Mouse (Mus musculus): ENCODE data around the gene Isg20.

Isg20 gene

DNA sequence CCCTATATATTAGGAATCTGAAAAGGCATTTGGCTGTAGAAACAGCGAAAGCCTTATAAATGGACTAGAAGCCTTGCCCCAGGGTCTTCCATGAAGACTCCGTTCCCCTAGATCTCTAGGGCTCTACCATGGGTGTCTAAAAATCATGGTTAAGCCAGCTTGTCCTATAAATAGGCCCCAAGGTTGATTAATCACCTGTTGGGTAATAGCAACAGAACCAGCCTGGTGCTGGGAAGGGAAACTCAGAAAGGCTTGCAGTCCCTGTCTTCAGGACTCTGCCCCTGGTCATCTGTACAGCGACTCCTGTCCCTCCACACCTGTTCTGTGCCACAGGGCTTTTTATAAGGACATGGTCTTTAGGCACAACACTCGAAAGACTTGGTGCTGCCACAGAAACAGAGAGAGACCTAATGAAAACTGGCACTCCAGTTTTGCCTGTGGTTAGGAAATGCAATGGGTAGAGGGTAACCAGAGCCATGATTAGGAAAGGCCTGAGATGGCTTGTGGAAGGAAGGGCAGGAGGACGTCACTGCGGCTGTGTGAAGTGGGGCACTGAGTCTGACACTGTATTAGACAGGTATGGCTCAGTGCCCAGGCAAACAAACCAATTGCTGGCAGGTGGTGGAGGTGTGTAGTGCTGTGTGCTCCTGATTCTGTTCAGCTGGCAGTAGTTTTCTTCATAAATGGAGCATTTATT is 9.9 kb upstream of the Isg20 start:
- no peak for DNase-seq (ENCODE audit: low spot score in 2 of 2)

DNA sequence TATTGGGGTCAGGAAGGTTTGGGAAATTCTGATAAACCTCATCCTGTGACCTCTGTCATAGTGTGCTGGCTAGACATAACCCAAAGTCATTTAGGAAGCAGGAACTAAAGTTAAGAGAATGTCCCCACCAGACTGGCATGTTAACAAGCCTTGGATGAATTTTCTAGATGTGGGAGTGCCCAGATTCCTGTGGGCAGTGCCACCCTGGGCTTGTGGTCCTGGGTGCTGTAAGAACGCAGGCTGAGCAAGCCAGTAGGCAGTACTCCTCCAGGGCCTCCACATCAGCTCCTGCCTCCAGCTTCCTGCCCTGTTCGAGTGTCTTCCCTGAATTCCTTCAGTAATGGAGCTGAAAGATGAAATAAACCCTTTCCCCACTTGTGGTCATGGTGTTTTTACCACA is 9.0 kb upstream of the Isg20 start:
- DNase-seq (ENCODE audit: low spot score in 2 of 2): no peak

DNA sequence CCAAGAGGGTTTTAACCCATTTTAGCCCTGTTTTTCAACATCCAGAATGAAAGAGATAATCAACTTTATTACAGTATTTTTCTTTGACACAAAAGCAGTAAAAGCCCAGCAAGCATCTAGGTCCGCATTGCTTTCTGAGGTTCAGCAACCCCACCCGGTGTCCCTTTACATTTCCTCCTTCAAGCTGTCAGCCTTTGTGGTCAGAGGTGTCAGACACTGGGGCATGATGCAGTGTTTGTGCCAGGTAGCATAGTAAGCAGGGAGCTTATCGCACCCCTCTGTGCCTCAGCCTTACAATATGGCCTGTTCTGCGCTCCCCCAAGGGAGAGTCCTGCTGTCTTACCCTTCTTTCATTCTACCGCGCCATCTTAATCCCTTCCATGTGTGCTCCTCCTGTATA is 4.2 kb upstream of the Isg20 start:
- DNase-seq (ENCODE audit: low spot score in 2 of 2): no peak

DNA sequence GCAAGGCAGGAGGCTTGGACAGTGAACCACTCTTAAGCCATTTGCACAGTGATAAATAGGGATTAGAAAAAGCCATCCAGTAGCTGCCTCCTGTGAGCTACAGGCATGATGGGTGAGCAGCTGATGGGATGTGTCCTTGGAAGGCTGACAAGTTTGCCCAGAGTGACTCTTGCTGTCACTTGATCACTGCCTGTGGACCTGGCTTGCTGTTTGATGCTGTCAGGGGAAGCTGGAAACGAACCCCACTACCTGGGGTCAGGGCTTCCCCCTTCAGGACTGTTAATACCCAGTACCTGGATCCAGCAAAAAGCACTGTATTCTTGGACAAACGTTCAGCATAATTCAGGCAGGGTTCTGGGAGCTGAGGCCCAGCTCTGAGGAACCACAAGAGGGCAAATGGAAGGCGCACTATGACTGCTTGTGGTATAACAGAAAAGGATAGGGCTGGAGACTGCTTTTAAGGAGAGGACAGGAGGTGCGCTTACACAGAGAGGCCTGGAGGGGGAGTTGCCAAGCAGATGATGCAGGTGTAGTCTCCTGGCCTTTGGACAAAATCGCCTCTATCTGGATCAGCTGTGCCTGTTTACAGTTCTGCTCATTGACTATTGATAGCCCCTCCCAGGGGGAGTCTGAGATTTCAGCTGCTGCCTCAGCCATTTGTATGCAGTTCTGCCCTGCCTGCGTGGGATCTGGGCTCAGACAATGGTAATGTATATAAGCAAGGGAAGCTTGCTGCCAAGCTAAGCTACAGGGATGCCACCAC is 2.7 kb upstream of the Isg20 start:
- DNase-seq (ENCODE audit: low spot score in 2 of 2): no peak

DNA sequence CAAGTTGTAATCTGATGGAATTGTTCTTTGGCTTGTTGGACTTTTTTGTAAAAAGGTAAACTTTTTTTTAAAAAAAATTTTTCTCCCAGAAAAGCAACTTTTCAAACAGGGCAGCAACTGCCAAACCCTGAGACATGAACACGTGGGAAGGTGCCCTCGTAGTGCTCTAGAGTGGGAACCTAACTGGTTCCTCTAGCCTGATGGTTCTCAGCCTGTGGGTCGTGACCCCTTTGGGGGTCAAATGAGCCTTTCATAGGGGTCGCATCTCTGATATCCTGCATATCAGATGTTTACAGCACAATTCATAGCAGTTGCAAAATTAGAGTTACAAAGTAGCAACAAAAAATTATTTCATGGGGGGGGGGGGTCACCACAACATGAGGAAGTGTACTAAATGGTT is 2.0 kb upstream of the Isg20 start:
- DNase-seq (ENCODE audit: low spot score in 2 of 2): no peak

DNA sequence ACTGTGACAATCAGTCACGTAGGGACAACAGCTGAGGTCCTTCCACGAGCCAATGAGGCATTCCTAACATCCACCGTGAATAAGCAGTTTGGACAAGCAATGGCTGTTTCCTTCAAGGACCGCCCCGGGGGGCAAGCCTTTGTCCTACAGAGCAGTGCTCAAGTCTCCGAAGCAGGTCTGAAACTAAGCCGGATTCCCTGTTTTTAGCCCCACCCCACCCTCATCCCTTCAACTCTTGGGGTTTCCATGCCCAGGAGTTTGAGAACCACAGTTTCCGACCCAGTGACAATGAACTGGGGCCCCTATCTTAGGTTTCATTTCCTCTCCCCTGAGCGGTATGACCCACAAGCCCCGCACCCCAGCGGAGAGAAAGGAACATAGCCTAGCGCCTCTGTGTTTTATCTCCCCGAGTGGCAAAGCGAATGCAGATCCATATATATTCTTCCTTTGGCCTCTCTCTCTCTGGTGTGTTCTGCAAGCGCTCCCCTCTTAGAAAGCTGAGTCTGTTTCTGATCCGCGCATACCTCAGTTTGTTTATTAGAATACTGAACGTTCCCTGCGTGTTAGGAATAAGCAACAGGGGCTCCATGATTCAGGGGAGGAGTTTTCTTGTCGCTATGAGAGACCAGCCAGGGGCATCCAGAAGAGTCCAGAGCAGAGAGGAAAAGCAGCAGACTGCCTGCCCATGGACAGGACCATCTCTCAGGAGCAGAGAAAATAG is 811 bp upstream of the Isg20 start:
- DNase-seq (ENCODE audit: low spot score in 2 of 2): no peak

DNA sequence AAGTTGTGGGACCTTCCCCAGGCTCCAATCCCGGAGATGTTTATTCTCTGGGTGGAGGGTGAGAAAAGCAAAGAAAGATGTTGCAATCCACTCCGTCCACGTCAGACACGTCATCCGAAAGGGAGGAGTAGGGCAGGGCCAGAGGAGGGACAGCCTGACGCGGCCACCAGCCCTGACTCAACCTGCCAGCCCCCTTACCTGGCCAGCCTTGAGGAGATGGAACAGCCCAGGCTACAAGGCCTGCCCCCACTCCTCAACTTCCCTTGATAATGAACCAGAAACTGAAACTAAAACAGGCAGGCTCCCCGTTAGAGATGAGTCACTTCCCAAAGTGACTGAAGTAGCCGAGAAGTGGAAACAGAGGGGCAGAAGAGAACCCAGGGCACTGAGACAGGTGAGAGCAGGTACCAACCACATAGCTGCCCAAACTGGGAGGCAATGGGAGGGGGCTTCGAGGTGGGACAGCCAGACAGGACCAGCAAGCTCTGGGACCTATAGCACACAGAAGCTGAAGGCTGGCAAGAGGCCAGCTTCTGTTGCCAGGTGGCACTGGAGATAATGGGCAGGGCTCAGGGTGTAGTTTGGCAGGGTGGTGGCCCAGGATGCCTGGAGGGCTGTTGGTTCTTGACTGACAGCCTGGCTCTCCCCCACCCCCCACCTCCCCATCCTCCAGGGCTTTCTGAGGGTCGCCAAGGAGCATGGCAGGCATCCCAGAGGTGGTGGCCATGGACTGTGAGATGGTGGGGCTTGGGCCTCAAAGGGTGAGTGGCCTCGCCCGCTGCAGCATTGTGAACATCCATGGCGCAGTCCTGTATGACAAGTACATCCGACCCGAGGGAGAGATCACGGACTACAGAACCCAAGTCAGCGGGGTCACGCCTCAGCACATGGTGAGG is 673 bp downstream of the Isg20 start:
- peak in 1 of 2 experiments; percentile 22 for DNase-seq (ENCODE audit: low spot score in 2 of 2)

DNA sequence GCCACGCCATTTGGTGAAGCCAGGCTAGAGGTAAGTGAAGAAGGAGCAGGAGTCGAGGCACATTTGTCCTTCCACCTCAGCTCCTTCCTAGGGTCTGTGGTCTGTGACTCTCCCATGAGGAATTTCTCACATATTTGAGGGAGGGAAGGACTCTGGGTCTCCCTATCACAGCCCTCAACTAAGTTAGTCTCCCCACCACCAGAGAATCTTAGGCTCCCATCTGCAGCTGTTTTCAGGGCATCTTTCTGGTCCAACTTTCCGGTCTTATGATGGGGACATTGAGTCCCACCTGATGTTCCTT is 1.3 kb downstream of the Isg20 start:
- no peak for DNase-seq (ENCODE audit: low spot score in 2 of 2)

DNA sequence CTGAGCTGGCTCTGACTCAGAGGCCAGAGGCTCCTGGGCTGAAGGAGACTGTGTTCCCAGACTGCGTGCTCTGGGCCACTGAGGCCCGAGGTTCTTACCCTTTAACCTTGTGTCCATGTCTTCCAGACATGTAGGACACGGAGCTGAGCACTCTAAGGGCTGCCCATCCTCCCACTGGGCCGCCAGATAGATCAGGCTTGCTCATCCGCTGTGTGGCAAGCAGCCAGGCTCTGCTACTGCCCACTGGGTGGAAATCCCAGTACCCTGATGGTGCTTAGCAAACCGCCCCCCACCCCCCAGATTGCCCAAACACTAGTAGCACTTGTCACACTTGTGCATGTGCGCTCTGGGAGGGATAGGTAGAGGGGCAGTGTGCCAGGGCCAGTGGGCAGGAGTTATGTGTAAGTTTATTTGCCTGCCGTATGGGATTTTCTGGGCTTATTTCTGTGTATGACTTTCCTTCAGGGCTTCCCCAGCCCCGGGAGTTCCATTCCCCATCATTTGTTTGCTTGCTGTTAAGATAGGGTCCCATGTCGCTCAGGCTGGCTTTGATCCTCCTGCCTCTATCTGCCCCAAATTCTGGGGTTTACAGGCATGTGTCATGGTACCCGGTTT is 1.8 kb downstream of the Isg20 start:
- DNase-seq (ENCODE audit: low spot score in 2 of 2): no peak

DNA sequence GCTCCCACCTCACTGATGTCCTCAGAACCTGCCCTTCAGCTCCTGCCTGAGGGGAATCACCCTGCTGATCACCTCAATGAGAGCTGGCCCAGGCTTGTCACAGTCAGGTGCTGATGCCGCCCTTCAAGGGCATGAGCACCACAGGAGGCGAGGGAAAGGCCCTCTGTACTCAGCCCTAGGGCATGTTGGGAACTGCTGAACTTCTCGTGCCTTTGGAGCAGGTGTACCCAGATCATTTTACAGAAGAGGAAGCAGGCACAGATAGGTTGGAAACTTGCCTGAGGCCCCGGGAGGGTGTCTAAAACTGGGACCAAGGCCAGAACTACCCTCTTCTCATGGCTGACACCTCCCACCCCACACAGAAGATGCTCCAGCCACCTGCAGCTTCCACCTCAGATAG is 5.5 kb downstream of the Isg20 start:
- no peak for DNase-seq (ENCODE audit: low spot score in 2 of 2)

DNA sequence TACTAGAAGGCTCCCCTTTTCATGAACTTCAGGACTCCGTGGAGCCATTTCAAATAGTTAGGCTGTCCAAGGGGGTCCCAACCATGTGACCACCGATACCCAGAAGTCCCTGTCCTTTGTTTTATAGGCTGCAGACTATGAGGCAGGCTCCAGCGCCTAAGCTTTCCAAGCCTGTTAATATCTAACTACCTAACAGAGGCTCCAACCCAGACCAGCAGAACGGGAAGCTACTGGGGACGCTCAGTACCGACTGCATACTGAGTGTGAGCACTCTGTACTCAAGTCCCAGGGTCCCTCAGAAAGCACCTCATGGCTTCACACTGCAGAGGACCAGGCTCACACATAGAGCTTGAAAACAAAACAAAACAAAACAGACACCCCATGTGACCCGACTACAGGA is 9.3 kb downstream of the Isg20 start:
- no peak for DNase-seq (ENCODE audit: low spot score in 2 of 2)

DNA sequence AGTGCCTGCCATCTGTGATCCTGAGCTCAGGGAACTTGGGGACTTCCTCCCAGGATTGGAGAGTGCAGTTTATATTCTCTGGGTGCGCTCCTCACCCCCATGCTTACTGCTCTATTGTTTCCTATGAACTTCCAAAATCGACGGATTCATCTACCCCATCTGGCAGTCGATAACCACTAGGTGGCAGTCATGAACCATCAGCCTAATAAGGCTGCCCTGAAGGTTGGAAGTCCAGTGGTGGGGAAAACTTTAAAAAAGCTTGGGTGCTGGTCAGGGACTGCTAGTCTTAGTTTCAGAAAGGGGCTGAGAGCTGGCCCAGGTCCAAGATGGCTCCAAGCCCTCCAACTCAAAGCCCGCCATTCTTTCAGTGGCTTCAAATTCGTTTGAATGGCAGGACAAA is 11.1 kb downstream of the Isg20 start:
- DNase-seq (ENCODE audit: low spot score in 2 of 2): peak; percentile 56 to 79

DNA sequence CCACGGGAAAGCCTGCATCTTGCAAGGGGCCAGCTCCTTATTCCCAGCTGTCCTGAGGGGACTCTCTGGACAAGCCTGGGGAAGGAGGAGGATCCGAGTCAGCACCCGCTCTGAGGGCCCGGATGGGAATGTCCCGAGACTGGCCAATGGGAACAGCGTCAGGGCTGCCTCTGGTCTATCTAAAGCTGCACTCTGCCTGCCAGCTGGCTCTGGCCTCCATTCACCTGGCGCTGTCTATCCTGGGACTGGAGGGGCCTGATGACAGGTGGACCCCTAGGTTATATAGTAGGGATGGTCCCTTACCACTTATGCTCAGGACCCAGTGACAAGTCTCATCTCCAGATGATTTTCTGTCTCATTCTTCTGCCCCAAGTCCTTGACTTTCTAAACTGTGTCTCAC is 11.6 kb downstream of the Isg20 start:
- DNase-seq (ENCODE audit: low spot score in 2 of 2): no peak

DNA sequence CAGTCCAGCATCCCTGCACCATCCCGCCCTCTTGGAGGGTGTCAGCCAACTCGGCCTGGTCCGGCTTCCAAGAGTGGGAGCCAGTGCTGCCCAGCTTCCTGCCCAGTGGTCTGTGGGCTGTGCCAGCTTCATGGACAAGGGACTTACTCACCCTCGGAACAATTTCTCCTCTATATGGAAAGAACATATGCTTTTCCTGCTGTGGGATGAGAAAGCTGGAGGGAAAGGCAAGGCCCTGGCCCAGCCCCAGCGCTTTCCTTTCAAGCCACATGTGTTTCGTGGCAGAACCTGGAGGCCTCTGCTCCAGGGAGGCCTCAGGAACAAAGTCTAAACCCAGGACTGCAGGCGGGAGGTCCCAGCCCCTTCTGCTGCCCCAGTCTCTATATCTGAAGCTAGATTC is 12.5 kb downstream of the Isg20 start:
- no peak for DNase-seq (ENCODE audit: low spot score in 2 of 2)

DNA sequence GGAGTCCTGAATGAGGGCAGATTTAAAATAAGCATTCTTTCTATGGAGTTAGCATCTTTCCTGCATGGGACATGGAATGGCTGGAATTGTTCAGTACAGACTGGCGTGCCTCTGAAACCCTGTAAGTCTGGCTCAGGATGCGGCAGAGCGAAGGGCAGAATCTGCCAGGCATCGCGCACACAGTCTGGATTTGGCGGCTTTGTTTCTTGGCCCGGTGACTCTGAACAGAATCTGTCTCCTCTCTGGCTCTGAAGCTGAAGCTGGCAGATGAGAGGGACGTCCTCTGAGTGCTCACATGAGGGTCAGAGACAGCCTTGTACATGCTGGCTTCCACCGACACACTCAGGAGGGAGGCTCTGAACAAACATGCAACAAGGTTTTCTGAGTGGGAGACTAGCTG is 12.9 kb downstream of the Isg20 start:
- DNase-seq (ENCODE audit: low spot score in 2 of 2): no peak

DNA sequence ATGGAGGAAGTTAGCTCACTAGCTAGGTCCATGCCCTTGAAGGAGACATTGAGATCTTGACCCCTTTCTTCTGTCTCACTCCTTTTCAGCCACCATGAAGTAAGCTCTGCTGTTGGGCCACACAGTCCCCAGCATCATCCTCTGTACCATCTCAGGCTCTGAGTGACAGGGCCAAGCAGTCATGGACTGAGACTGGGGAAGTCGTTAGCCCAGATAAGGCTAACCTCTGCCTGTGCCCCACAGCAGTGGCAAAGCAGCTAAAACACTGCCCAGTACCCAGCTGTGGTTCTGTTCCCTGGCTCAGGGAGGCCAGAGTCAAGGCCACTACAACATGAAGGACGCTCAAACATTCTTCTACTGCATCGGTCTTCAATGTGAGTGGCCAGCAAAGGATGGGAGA is 14.0 kb downstream of the Isg20 start:
- no peak for DNase-seq (ENCODE audit: low spot score in 2 of 2)

DNA sequence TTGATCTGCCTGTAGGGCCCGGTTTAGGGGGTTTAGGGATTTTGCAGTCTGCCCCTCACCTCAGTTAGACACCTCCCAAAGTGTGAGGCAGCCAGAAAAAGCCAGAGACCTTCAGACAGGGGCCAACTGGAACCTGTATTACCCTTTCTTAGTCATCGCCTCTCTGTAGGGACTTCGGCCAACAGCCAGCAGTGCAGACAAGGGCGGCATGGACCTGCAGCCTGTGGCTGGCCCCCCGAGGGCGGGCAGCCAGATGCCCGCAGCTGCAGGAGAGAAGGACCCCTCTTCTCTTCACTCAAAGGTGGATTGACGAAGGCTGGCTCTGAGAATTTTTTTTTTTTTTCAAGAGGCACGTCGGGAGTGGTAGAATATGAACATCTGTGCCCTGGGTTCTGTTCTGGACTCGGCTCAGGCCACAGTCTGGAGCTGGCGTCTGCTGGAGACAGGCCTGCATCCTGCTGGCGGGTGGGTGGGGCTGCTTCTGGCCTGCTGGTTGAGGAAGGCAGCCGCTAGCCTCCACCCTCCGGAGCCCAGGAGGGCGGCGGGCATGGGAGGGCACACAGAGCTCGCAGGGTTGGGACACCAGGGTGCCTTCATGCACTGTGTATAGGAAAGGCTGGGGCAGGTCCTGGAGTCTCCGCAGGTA is 25.9 kb downstream of the Isg20 start:
- no peak for DNase-seq (ENCODE audit: low spot score in 2 of 2)

DNA sequence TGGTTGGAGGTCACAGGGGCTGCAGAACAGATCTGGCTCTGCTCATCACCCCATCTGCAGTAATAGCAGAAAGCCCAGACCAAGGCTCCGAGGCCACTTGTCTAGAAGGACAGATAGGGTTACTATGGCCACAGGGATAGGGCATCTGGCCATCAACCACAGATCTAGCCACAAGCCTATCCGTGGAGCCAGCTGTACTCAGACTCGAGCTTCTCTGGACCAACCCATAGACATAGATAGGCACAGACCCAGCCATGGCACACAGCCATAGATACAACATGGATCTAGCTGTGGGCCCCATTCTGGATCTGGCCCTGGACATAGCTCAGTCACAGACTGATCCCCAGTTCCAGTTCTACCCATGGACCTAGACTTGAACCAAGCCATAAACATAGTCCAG is 27.7 kb downstream of the Isg20 start:
- DNase-seq (ENCODE audit: low spot score in 2 of 2): no peak

DNA sequence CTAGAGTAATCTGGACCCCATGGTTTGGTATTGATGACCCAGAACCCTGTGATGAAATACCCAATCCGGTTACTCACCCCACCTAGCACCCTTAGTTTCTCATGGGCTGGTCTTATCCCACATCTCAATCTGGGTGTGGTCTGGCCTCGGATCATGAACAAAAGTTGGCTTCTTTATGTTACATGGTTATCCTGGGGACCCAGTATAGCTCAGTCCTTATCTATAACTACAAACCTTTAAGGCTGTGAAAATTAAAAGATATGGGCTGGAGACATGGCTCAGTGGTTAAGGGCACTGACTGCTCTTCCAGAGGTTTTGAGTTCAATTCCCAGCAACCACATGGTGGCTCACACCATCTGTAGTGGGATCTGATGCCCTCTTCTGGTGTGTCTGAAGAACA is 29.3 kb downstream of the Isg20 start:
- no peak for DNase-seq (ENCODE audit: low spot score in 2 of 2)

DNA sequence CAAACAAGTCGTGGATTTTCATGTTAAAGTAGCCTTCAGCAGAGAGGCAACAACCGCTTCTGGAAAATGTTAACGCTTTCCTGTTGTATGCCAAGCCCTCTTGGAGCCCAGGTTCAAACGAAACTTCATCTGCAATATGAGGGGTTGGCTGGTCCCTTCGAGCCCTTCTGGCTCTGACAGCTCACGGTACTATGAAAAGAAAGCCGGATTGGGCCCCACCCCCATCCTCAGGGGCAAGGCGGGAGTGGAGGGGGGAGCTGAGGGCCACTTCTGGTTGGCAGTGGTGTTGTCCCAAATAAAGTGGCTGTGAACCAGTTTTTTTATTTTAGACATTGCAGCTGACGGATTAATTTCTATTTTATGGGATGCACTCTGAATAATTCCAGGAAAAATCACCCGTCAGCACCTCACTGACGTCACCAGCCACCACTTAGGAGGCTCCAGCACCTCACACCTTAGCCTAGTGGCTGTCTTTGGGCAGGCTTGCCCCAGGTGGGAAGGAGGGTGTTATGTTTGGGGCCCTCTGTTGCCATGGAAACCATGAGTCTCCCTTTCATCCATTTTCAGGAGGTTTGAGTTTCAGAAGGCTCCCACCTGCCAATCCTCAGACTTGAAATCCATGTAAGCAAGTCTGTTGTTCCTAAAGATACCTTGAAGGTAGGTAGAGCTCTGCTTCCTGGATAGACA is 40.8 kb downstream of the Isg20 start:
- no peak for DNase-seq (ENCODE audit: low spot score in 2 of 2)

DNA sequence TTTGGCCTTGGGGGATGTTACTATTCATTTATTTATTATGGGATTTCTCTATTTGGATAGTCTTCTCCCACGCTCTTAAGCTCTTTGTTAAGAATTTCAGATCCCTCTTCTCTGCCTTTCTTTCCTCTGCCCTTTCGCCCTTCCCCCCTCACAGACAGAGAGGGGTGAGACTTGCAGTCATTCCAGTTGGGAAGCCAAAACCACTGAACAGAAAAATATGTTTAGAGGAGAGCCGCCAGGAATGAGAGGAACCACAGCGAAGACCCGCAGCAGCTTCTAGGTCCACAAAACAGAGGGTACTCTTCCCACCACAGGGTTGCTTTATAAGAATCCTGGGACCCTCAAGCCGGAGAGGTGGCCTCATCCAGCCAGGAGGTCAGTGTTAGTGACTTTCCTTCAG is 41.4 kb downstream of the Isg20 start:
- no peak for DNase-seq (ENCODE audit: low spot score in 2 of 2)
